Mouse (Mus musculus) ES-Bruce4 (cell line): ENCODE measurements around the gene Gm3285. TPM values are rescaled to one million over a fixed set of nuclear protein-coding genes. Genes with fewer than 3 reads are reported as not detected.

Source experiments
- H3K27ac ChIP-seq: 2 replicates; pipeline ENCODE4 v1.5.1; 2012; ENCODE audit warnings: low read length, inconsistent platforms; ENCODE audit not compliant: insufficient read depth
- H3K27me3 ChIP-seq: 2 replicates; pipeline ENCODE4 v1.6.1; 2012; ENCODE audit warnings: mild to moderate bottlenecking, low read length, inconsistent platforms; ENCODE audit not compliant: control insufficient read depth, poor library complexity, insufficient read depth, severe bottlenecking
- H3K36me3 ChIP-seq: 2 replicates; pipeline ENCODE4 v1.6.1; 2012; ENCODE audit warnings: inconsistent platforms, mild to moderate bottlenecking, low read length, moderate library complexity; ENCODE audit not compliant: control insufficient read depth, poor library complexity, insufficient read depth, severe bottlenecking
- H3K4me1 ChIP-seq: one replicate; pipeline ENCODE4 v1.8.1; 2011; ENCODE audit warnings: low read length; ENCODE audit not compliant: control insufficient read depth, insufficient read depth
- H3K4me3 ChIP-seq: 2 replicates; pipeline ENCODE4 v1.5.1; 2011; ENCODE audit warnings: low read depth, mild to moderate bottlenecking, low read length
- H3K9ac ChIP-seq: 2 replicates; pipeline ENCODE4 v1.6.1; 2012; ENCODE audit warnings: low read depth, mild to moderate bottlenecking, inconsistent platforms; ENCODE audit not compliant: poor library complexity, severe bottlenecking
- H3K9me3 ChIP-seq: replicated peaks from 2 replicates; pipeline ENCODE4 v1.6.1; 2012; ENCODE audit warnings: mild to moderate bottlenecking, low read length, inconsistent platforms; ENCODE audit not compliant: control insufficient read depth, poor library complexity, insufficient read depth, severe bottlenecking
- CTCF ChIP-seq: IDR thresholded peaks from one replicate; pipeline ENCODE4 v1.8.1; 2011; ENCODE audit warnings: low read depth, low read length
- EP300 ChIP-seq: IDR thresholded peaks from 2 replicates; pipeline ENCODE4 v1.6.1; 2011; ENCODE audit warnings: low read depth, low read length; ENCODE audit not compliant: insufficient read depth
- POLR2A ChIP-seq: IDR thresholded peaks from one replicate; pipeline ENCODE4 v1.8.1; 2011; ENCODE audit warnings: low read length; ENCODE audit not compliant: insufficient read depth
- polyA plus RNA-seq: library from polyadenylated mRNA; stranded (reverse); fragments of >200 nt; gene quantifications from 2 replicates; pipeline ENCODE4 v1.2.4, GENCODE M21; 2011; ENCODE audit warnings: low read depth; ENCODE audit not compliant: missing spikeins, insufficient read depth, insufficient read length

Gene Gm3285
- polyA plus RNA-seq, 1 experiment = not detected

DNA sequence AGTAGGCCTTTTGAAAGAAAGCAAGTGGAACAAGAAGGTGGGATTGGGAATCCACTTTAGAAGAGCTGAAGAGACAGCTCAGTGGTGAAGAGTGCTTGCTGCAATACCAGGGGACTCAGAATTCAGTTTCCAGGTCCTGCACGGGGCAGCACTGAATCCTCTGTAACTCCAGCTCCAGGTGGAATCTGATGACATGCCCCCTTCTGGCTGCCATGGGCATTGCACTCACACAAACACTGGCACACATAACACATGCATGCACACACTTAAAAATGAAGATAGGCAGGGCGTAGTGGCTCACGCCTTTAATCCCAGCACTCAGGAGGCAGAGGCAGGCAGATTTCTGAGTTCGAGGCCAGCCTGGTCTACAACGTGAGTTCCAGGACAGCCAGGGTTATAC, 20.8 kb downstream of the Gm3285 start:
- H3K4me3 ChIP-seq = no peak overlapping the region
- H3K36me3 ChIP-seq = no peaks in the 10 kb centered on the region
- no peaks in the 10 kb centered on the region for H3K27me3 ChIP-seq
- H3K9ac ChIP-seq = no peak overlapping the region
- no peaks in the 10 kb centered on the region for H3K9me3 ChIP-seq
- H3K27ac ChIP-seq = no peak overlapping the region
- no peaks in the 10 kb centered on the region for H3K4me1 ChIP-seq
- TF ChIP-seq EP300 = no peak
- TF ChIP-seq POLR2A = no peak
- TF ChIP-seq CTCF = peak; percentile 29

DNA sequence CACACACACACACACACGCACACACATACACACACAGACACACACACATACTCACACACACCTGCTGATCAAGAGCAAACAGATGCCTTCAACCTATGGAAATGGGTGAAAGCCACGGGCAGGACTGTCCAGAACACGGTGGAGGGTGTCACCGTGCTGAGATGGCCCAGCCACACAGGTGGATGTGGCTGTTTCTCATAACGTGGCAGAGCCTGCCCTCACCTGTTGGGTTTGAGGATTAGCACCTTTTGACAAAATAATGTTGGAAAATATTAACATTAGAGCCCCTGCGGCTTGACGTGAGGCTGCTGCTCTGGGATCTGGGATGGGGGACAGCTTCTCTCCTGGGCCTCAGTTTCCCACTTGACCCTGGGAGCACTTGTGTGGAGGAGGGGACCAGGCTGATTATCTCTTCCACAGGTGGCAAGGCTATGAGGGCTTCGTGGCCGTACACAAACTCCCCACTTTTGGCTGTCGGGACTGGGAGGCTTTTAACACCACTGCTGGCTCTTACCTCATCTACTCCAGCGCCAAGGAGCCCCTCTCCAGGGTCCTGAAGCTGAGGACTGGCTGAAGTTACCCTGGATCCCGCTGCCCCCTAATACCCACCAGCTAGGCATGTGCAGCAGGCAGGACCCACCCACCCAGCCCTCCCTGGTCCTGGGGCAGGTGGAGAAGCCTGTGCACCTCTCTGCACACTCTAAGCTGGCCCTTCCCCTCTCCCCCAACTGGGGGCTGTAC, 24.4 kb downstream of the Gm3285 start:
- H3K9me3 ChIP-seq = no peaks in the 10 kb centered on the region
- TF ChIP-seq CTCF = no peak
- TF ChIP-seq EP300 = no peak
- no peak for TF ChIP-seq POLR2A
- no peak overlapping the region for H3K9ac ChIP-seq
- H3K36me3 ChIP-seq = no peaks in the 10 kb centered on the region
- H3K27me3 ChIP-seq = no peaks in the 10 kb centered on the region
- H3K4me3 ChIP-seq = no peak overlapping the region
- H3K27ac ChIP-seq = no peak overlapping the region
- no peaks in the 10 kb centered on the region for H3K4me1 ChIP-seq

GRCm38 (mm10) chr10:77890987-77891565, 29.3 kb downstream of the Gm3285 start:
- Histone ChIP-seq H3K36me3 (no peaks in the 10 kb centered on the region), H3K4me3 (no peak overlapping the region), H3K9me3 (no peaks in the 10 kb centered on the region), H3K9ac (no peak overlapping the region), H3K27me3 (no peaks in the 10 kb centered on the region), H3K27ac (no peak overlapping the region), H3K4me1 (no peaks in the 10 kb centered on the region)
- TF ChIP-seq EP300 (no peak), POLR2A (no peak), CTCF (no peak)

- Histone ChIP-seq H3K9me3 (no peaks in the 10 kb centered on the region), H3K4me3 (no peak overlapping the region), H3K4me1 (no peaks in the 10 kb centered on the region), H3K36me3 (no peaks in the 10 kb centered on the region), H3K27ac (no peak overlapping the region), H3K27me3 (no peaks in the 10 kb centered on the region), H3K9ac (no peak overlapping the region)
- TF ChIP-seq POLR2A (no peak), EP300 (no peak)
These were observed 33.8 kb downstream of the Gm3285 start for GRCm38 (mm10) chr10:77895562-77895961.

DNA sequence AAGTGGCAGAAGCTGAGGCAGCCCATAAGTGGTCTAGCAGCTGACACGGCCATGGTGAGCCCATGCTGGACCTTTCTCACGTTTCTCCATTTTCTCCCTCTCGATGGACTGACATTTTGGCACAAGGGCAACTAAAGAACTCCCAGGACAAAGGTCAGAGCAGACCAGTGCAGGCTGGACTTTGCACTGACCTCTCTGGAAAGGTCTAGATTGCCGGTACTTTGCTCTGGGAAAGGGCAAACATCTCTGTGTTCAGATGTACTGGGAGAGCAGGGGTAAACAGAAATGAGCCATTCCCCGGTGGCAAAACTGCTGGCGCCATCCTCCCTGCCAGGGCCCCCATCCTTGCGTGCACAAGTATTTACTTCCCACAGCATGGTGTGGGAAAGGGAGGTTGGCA, 38.4 kb downstream of the Gm3285 start:
- no peaks in the 10 kb centered on the region for H3K27me3 ChIP-seq
- no peak overlapping the region for H3K9ac ChIP-seq

More for the DNA sequence above, 38.4 kb downstream of the Gm3285 start:
- Histone ChIP-seq H3K27ac (no peak overlapping the region), H3K4me3 (no peak overlapping the region), H3K4me1 (no peaks in the 10 kb centered on the region), H3K36me3 (no peaks in the 10 kb centered on the region), H3K9me3 (no peaks in the 10 kb centered on the region)
- TF ChIP-seq POLR2A (no peak), EP300 (no peak), CTCF (no peak)
